Mouse (Mus musculus): ENCODE measurements around the gene Neurl1b.

DNA sequence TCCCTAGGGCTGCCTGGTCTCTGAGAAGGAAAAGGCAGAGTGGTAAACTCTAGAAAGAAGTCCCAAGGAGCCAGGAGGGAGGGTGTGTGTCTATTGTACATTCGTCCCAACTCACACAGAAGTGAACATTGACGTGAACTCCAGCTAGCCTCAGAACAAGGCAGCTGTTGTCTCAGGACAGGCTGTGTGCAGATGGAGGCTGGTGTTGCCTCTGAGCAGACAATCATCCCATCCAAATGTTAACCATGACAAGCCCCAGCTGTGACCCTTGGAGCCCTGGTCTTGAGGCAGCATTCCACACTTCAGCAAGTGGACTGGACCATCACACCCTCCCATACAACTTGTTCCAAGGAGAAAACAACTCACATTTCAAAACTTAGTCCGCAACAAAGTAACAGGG, 77.6 kb downstream of the Neurl1b start:
- TF ChIP-seq CTCF (IDR thresholded peaks at IDR 0.05; ENCODE audit: extremely low read depth, insufficient read depth, insufficient read length, insufficient replicate concordance) (no peak), POLR2A (IDR thresholded peaks at IDR 0.05; ENCODE audit: low read depth, low read length) (no peak)
